Mouse (Mus musculus) heart, embryonic 16.5 days (tissue): ENCODE measurements around the gene Cd3eap. TPM values are rescaled to one million over a fixed set of nuclear protein-coding genes. Genes with fewer than 3 reads are reported as not detected.

Source experiments
- ATAC-seq: fragments of 200-750 bp; cut with Nextera tagmentation; replicated peaks from 2 replicates; pipeline ENCODE4 v1.8.0; 2017; ENCODE audit warnings: moderate number of reproducible peaks; ENCODE audit not compliant: insufficient read depth, low FRiP score; ENCODE audit errors: extremely low read depth
- H3K27ac ChIP-seq: fragments of 300-500 bp; sonication (generic); 2 replicates; pipeline ENCODE4 v1.5.1; 2014; ENCODE audit warnings: mild to moderate bottlenecking, low read length, control low read depth, moderate library complexity
- H3K27me3 ChIP-seq: fragments of 300-500 bp; sonication (generic); 2 replicates; pipeline ENCODE4 v1.6.1; 2014; ENCODE audit warnings: low read length, mixed read lengths; ENCODE audit not compliant: control insufficient read depth, insufficient read depth
- H3K36me3 ChIP-seq: fragments of 300-500 bp; sonication (generic); 2 replicates; pipeline ENCODE4 v1.6.1; 2014; ENCODE audit not compliant: control insufficient read depth, insufficient read depth
- H3K4me1 ChIP-seq: fragments of 300-500 bp; sonication (generic); 2 replicates; pipeline ENCODE4 v1.6.1; 2014; ENCODE audit warnings: low read length, mixed read lengths; ENCODE audit not compliant: control insufficient read depth, insufficient read depth
- H3K4me2 ChIP-seq: fragments of 300-500 bp; sonication (generic); 2 replicates; pipeline ENCODE4 v1.6.1; 2014; ENCODE audit warnings: low read depth, mild to moderate bottlenecking, control low read depth, low read length
- H3K4me3 ChIP-seq: fragments of 300-500 bp; sonication (generic); 2 replicates; pipeline ENCODE4 v1.5.1; 2014; ENCODE audit warnings: mild to moderate bottlenecking, control low read depth, low read length
- H3K9ac ChIP-seq: fragments of 300-500 bp; sonication (generic); 2 replicates; pipeline ENCODE4 v1.6.1; 2014; ENCODE audit warnings: low read length, control low read depth
- H3K9me3 ChIP-seq: fragments of 300-500 bp; sonication (generic); replicated peaks from 2 replicates; pipeline ENCODE4 v1.6.1; 2016; ENCODE audit warnings: low read length; ENCODE audit not compliant: control insufficient read depth
- WGBS: fragments of 180-500 bp; shearing (Covaris S2); extraction: QIAGEN DNeasy Blood & Tissue Kit; methylation state at CpG from one replicate; pipeline ENCODE4 v1.1.7; 2014; 5-methylcytosine and 5-hydroxymethylcytosine counted together
- polyA plus RNA-seq: library from polyadenylated mRNA; unstranded; fragments of >200 nt; fragmentation: Nextera tagmentation; extraction: Ambion mirVana; gene quantifications from 2 replicates; pipeline ENCODE4 v1.2.1, GENCODE M21; 2015

Gene Cd3eap
- polyA plus RNA-seq, 1 experiment from 2014 or later = 16.7 TPM

DNA sequence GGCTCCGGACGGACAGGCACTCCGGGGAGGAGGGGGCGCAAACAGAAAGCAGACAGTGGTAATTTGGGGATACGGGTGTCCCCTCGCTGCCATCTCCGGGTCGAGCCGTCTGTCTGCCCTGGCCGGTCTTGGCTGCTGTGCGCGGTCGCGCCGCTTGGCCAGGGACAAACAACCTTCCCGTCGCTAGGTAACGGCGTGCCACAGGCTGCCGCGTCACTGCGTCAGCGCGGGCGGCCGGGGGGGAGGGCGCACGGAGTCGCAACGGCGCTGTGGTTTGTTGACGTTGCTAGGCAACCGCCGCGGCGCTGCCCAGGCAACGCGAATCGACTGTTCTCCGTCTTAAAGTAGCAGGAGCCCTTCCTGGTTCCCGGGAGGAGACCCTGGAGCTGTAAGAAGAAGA is 39.4 kb downstream of the Cd3eap start:
- WGBS = under 1% methylated on average over 41 of the region's 41 CpGs

DNA sequence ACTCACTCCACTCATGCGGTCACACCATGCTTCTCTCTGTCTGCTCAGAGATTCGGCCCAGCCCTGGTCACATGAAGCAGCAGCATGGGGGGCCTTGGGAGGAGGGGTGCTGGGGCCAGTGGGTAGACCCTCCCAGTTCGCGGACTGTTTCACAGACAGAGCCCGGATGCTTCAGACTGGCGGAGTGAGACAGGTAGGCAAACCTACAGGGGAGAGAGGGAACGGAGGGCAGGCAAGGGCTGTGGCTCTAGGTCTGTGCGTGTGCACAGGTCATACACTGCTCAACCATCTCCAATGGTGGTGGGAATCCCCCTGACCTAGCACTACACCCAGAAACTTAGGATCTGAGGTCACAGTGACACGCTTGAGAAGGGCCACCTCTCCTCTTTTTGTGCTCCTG is 39.8 kb downstream of the Cd3eap start:
- no peaks in the 10 kb centered on the region for H3K9me3 ChIP-seq
- H3K4me3 ChIP-seq = peak overlapping the region; percentile 48
- H3K27me3 ChIP-seq = no peaks in the 10 kb centered on the region; the same call in 1 of the 2 replicates
- H3K9ac ChIP-seq = peak overlapping the region; percentile 58
- WGBS = 21% methylated on average over 9 of the region's 9 CpGs
- peaks cover 12% of the 10 kb centered on the region for H3K4me1 ChIP-seq
- peak; percentile 42 for ATAC-seq
- no peaks in the 10 kb centered on the region for H3K36me3 ChIP-seq
- no peak overlapping the region for H3K27ac ChIP-seq
- H3K4me2 ChIP-seq = peak overlapping the region; percentile 67

More for the DNA sequence above, 39.4 kb downstream of the Cd3eap start:
- Histone ChIP-seq H3K27me3 (no peaks in the 10 kb centered on the region), H3K4me1 (peaks cover 12% of the 10 kb centered on the region), H3K4me2 (peak overlapping the region; percentile 67), H3K9ac (peak overlapping the region; percentile 66), H3K4me3 (peak overlapping the region; percentile 48), H3K27ac (peak overlapping the region; percentile 38; the same call in 1 of the 2 replicates), H3K36me3 (no peaks in the 10 kb centered on the region), H3K9me3 (no peaks in the 10 kb centered on the region)
- ATAC-seq = peak; percentile 96

DNA sequence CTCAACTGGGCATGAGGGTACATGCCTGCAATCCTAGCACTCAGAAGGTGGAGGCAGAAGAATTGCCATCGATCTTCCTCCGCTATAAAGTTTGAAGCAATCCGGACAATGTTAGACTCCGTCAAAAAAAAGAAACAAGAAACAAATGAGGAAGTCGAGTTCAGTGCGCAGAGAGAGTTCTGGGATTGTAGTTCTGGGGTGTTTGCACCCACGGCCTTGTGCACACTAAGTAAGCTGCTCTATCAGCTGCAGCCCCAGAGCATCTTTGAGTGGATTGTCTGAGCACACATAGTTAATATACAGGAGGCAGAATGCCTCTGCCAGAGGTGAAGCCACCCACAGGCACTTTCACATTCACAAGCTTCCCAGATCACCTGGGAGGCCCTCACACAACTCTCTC is 40.6 kb downstream of the Cd3eap start:
- H3K4me1 ChIP-seq = peaks cover 12% of the 10 kb centered on the region
- H3K36me3 ChIP-seq = no peaks in the 10 kb centered on the region
- no peaks in the 10 kb centered on the region for H3K9me3 ChIP-seq
- H3K4me3 ChIP-seq = no peak overlapping the region
- no peak overlapping the region for H3K4me2 ChIP-seq
- H3K27me3 ChIP-seq = no peaks in the 10 kb centered on the region; the same call in 1 of the 2 replicates
- ATAC-seq = no peak
- no peak overlapping the region for H3K9ac ChIP-seq
- 74% methylated on average over 7 of the region's 7 CpGs for WGBS
- H3K27ac ChIP-seq = no peak overlapping the region

DNA sequence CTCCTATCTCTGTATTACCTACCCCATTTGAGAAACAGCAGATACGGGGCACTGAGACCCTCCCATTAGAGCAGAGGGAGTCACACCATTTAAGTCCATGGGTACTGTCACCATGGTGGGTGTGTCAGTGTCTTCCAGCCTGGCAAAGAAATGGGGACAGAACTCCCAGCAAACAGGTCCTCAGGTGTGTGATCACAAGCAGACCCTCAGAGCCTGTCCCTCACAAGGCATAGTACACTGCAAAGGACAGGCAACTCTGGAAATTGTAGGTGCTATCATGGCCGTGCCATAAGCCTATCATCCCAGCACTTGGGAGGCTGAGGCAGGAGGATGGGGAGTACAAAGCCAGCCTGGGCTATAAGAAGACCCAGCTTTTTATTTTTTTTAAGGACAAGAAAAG is 41.1 kb downstream of the Cd3eap start:
- no peaks in the 10 kb centered on the region for H3K36me3 ChIP-seq
- H3K4me2 ChIP-seq = no peak overlapping the region
- no peak for ATAC-seq
- no peak overlapping the region for H3K9ac ChIP-seq
- no peaks in the 10 kb centered on the region; the same call in 1 of the 2 replicates for H3K27me3 ChIP-seq
- no peak overlapping the region for H3K27ac ChIP-seq
- H3K4me1 ChIP-seq = peaks cover 12% of the 10 kb centered on the region
- 70% methylated on average over 2 of the region's 2 CpGs for WGBS
- no peak overlapping the region for H3K4me3 ChIP-seq
- no peaks in the 10 kb centered on the region for H3K9me3 ChIP-seq

DNA sequence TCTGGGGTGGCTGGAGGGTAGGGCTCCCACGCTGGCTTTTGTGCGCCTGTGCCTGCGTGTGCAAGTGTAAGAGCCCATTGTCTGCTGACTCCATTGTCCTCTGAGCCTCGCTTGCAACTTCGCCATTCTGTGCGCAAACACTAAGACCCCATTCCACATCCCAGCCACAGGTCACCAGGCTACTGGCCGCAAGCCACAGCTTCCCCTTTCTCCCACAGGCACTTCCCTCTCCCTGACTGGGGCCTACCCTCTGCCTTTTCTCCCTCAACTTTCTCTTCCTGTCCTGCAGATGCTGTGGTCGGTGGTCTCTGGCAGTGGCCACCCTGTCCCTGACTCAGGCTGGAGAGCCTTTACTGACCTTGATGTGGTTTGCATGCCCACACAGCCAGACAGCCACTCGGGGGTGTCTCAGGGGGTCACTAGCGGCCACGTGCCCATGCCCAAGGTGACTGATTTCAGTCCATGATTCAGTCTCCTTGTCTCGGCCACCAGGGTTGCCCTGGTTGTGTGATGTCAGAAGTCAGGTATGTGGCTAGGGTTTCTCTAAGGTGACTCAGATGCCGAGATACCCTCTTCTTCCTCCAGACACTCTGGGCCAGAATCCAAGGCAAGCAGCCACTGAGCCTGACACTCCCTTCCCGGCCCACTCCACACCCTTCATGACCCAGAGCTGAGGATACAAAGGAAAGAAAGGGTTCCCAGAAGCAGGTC is 42.7 kb downstream of the Cd3eap start:
- no peak for ATAC-seq

DNA sequence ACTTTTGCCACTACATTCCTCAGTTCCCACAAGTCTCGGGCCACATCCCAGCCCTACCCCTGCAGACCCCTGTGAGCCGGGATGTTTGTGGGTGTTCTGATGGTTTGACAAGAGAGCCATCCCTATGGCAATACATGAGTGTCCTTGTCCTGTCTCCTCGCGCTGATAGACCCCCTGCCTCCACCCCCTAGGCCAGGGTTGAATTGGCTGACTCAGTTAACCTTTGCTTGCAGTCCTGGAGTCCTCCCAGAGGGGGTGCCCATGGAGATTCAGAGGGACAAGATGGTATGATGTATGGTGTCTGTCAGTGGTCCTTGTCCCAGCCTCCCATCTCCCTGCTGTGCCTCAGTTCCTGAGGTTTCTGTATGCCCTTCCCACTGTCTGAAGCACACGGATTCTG is 45.2 kb downstream of the Cd3eap start:
- no peak overlapping the region for H3K9ac ChIP-seq
- H3K9me3 ChIP-seq = no peaks in the 10 kb centered on the region
- H3K4me1 ChIP-seq = peaks cover 10% of the 10 kb centered on the region
- H3K36me3 ChIP-seq = no peaks in the 10 kb centered on the region
- no peak overlapping the region for H3K4me2 ChIP-seq
- H3K4me3 ChIP-seq = no peak overlapping the region
- ATAC-seq = no peak
- WGBS = 53% methylated on average over 5 of the region's 5 CpGs
- no peak overlapping the region for H3K27ac ChIP-seq
- no peaks in the 10 kb centered on the region; the same call in 1 of the 2 replicates for H3K27me3 ChIP-seq

More for the DNA sequence above, 42.7 kb downstream of the Cd3eap start:
- 50% methylated on average over 14 of the region's 14 CpGs for WGBS
- Histone ChIP-seq H3K4me2 (no peak overlapping the region), H3K9me3 (no peaks in the 10 kb centered on the region), H3K27me3 (no peaks in the 10 kb centered on the region; the same call in 1 of the 2 replicates), H3K4me3 (no peak overlapping the region), H3K36me3 (no peaks in the 10 kb centered on the region), H3K4me1 (peaks cover 12% of the 10 kb centered on the region), H3K27ac (no peak overlapping the region), H3K9ac (no peak overlapping the region)

DNA sequence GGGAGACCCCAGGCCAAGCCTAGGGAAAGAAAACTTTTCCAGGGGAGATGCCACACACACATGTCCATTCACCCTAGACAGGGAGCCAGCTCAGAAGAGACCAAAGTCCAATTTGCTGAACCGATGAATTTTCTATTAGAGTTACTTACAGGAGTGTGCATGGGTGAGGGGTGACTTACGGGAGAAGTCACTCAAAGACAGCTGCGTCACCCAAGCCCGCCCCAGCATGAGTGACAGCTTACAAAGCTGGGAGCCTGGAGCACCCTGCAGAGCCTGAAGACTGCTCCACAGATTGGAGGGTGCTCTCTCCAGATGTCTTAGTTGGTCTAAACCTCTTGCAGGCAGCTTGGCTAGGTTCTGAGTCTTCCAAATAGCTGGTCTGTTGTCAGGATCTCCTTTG is 47.3 kb downstream of the Cd3eap start:
- 36% methylated on average over 4 of the region's 4 CpGs for WGBS
- no peak overlapping the region for H3K4me2 ChIP-seq
- no peaks in the 10 kb centered on the region for H3K9me3 ChIP-seq
- H3K36me3 ChIP-seq = no peaks in the 10 kb centered on the region
- H3K27ac ChIP-seq = no peak overlapping the region
- H3K4me1 ChIP-seq = peaks cover 18% of the 10 kb centered on the region
- H3K9ac ChIP-seq = no peak overlapping the region
- H3K27me3 ChIP-seq = peaks cover 3% of the 10 kb centered on the region; the same call in 1 of the 2 replicates
- no peak for ATAC-seq
- no peak overlapping the region for H3K4me3 ChIP-seq

DNA sequence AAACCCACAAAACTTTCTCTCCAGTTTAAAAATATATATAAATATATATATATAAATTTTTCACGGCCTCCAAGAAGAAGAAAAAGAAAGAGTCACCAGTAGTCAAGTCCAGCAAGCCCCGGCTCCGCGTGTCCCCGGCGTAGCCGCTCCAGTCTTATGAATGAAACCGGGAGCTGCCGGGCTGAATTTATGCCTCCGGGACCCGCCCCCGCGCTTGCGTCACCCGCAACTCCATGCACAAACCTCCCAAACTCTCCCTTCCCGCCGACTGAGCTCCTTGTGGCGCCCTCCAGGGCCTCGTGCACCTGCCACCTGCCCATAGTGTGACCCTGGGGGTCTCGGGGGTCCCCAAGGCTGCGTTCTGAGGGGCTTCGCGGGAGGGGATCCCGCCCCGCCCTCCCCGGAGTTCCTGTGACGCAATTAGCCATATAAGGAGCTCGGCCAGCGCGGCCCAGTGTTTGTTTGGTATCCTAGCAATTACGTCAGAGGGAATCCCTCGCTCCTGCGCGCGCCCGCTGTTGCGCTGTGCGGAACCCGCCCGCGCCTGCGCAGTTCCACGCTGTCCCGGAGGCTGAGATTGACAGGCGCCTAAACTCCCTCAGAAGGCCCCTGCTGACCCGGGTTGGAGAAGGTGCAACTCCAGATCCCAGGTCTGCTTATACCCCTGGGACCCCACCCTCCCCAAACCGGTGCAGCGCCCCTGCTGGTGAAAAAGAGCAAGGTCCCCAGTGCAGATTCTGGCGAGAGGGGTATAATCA is 49.2 kb downstream of the Cd3eap start, which contains the start of gene Fosb:
TSS of gene Fosb (minus strand) at position 168 of the 758 bp plus-strand sequence.
- Histone ChIP-seq H3K27me3 (peaks cover 23% of the 10 kb centered on the region), H3K9ac (peak within 1 kb of the TSS; percentile 76), H3K4me3 (peak within 1 kb of the TSS; percentile 78), H3K27ac (peak within 1 kb of the TSS; percentile 54; the same call in 1 of the 2 replicates), H3K36me3 (no peaks in the 10 kb centered on the region), H3K4me2 (peak within 1 kb of the TSS; percentile 100), H3K9me3 (no peaks in the 10 kb centered on the region), H3K4me1 (peaks cover 16% of the 10 kb centered on the region)
- WGBS = under 1% methylated on average over 49 of the region's 49 CpGs
- peak; percentile 83 for ATAC-seq
